Mouse (Mus musculus) embryonic fibroblast, embryonic 13.5 days (primary cell): ENCODE data around the gene Rsph10b.

Experiments
- CTCF ChIP-seq: IDR thresholded peaks from 2 replicates; pipeline ENCODE4 v1.5.1; 2011; ENCODE audit warnings: mild to moderate bottlenecking, control low read depth, low read length, moderate library complexity, borderline replicate concordance; ENCODE audit not compliant: insufficient read depth
- POLR2A ChIP-seq: IDR thresholded peaks from 2 replicates; pipeline ENCODE4 v1.6.1; 2011; ENCODE audit warnings: low read depth, mild to moderate bottlenecking, control low read depth, low read length, moderate library complexity

DNA sequence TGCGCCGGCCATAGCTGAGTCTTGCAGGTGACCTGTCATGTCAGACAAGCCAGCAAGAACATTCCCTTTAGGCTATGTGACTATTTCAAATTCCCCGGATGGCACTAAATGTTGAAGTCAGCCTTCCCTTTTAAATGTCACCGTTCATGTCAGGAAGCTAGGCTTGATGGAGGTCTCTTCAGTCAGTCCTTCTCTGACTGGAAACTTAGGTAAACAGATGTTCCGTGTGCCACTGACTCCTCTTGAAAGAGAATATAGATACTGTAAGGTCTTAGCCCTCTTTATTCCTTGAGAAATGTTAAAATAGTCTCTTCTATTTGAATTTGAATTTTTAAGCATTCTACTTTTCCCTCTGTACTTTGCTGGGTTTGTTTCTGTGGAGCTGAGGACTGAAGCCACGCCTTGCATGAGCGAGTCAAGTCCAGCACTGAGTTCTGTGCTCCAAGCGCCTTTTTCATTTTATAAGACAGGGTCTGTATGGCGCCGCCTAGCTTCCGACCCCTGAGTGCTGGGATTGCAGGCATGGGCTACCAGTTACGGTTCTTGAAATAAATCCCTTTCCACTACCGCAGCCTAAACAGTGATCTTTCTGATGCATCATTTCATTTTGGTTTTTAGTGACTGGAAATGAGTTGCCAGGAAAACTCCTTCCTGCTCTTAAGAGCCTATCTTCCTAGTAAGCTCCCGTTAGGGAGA, 35.1 kb upstream of the Rsph10b start, which contains the start of gene Ankrd61:
- TF ChIP-seq CTCF (no peak), POLR2A (no peak)
